Mouse (Mus musculus): ENCODE results near the gene Gm20489.

Gene Gm20489

GRCm38 (mm10) chrX:101268755-101269124 is at the start of gene Gm20489:
Gene Gm20489 (minus strand): TSS chrX:101269023.
- ATAC-seq (ENCODE audit: insufficient number of reproducible peaks, low FRiP score, low TSS enrichment), result no peak

- 0 out of 2 replicates have a peak, but pooled peaks have one; percentile 36 for ATAC-seq (ENCODE audit: insufficient number of reproducible peaks, low FRiP score, low TSS enrichment)
Observed at GRCm38 (mm10) chrX:101313625-101314359, 45.0 kb upstream of the Gm20489 start.

- ATAC-seq (ENCODE audit: insufficient number of reproducible peaks, low FRiP score, low TSS enrichment), result no peak
Observed at GRCm38 (mm10) chrX:101309299-101309698, 40.5 kb upstream of the Gm20489 start.

GRCm38 (mm10) chrX:101304646-101305045 is 35.8 kb upstream of the Gm20489 start:
- ATAC-seq (ENCODE audit: insufficient number of reproducible peaks, low FRiP score, low TSS enrichment), result no peak

GRCm38 (mm10) chrX:101301654-101302053 is 32.8 kb upstream of the Gm20489 start:
- ATAC-seq (ENCODE audit: insufficient number of reproducible peaks, low FRiP score, low TSS enrichment), result no peak

- ATAC-seq (ENCODE audit: insufficient number of reproducible peaks, low FRiP score, low TSS enrichment), result 0 out of 2 replicates have a peak, but pooled peaks have one; percentile 13
Observed at GRCm38 (mm10) chrX:101300427-101301030, 31.7 kb upstream of the Gm20489 start.

GRCm38 (mm10) chrX:101299473-101300426 is 30.9 kb upstream of the Gm20489 start:
- no peak for ATAC-seq (ENCODE audit: insufficient number of reproducible peaks, low FRiP score, low TSS enrichment)

- peak; percentile 43; the same call in 1 of the 2 replicates for ATAC-seq (ENCODE audit: insufficient number of reproducible peaks, low FRiP score, low TSS enrichment)
Observed at GRCm38 (mm10) chrX:101299055-101299454, 30.2 kb upstream of the Gm20489 start, which contains the start of gene Nlgn3. Gene Nlgn3 (plus strand): TSS chrX:101299168.

GRCm38 (mm10) chrX:101290111-101290510 is 21.3 kb upstream of the Gm20489 start:
- ATAC-seq (ENCODE audit: insufficient number of reproducible peaks, low FRiP score, low TSS enrichment), result no peak

GRCm38 (mm10) chrX:101289037-101289436 is 20.2 kb upstream of the Gm20489 start:
- ATAC-seq (ENCODE audit: insufficient number of reproducible peaks, low FRiP score, low TSS enrichment), result no peak

GRCm38 (mm10) chrX:101288432-101288831 is 19.6 kb upstream of the Gm20489 start:
- ATAC-seq (ENCODE audit: insufficient number of reproducible peaks, low FRiP score, low TSS enrichment), result no peak

GRCm38 (mm10) chrX:101287543-101287942 is 18.7 kb upstream of the Gm20489 start:
- no peak for ATAC-seq (ENCODE audit: insufficient number of reproducible peaks, low FRiP score, low TSS enrichment)

- no peak for ATAC-seq (ENCODE audit: insufficient number of reproducible peaks, low FRiP score, low TSS enrichment)
Observed at GRCm38 (mm10) chrX:101285953-101286670, 17.3 kb upstream of the Gm20489 start.

GRCm38 (mm10) chrX:101285534-101285933 is 16.7 kb upstream of the Gm20489 start:
- ATAC-seq (ENCODE audit: insufficient number of reproducible peaks, low FRiP score, low TSS enrichment), result no peak; the same call in 1 of the 2 replicates

GRCm38 (mm10) chrX:101282813-101283212 is 14.0 kb upstream of the Gm20489 start:
- no peak for ATAC-seq (ENCODE audit: insufficient number of reproducible peaks, low FRiP score, low TSS enrichment)

- ATAC-seq (ENCODE audit: insufficient number of reproducible peaks, low FRiP score, low TSS enrichment), result peak; percentile 98
Observed at GRCm38 (mm10) chrX:101273875-101274738, 5.3 kb upstream of the Gm20489 start, which contains the start of gene Med12. Gene Med12 (plus strand): TSS chrX:101274030.

- no peak for ATAC-seq (ENCODE audit: insufficient number of reproducible peaks, low FRiP score, low TSS enrichment)
Observed at GRCm38 (mm10) chrX:101273410-101273809, 4.6 kb upstream of the Gm20489 start.

- no peak for ATAC-seq (ENCODE audit: insufficient number of reproducible peaks, low FRiP score, low TSS enrichment)
Observed at GRCm38 (mm10) chrX:101268025-101268754, 633 bp downstream of the Gm20489 start, which contains the start of gene Il2rg. Gene Il2rg (minus strand): TSS chrX:101268255.

Data from cerebellum, adult (tissue).